16 mouse cellular contexts compared by ENCODE assay signal in genomic region chr5:21844676-21845075, GRCm38 (mm10). TPM values are rescaled to one million over a fixed set of nuclear protein-coding genes. Genes with fewer than 3 reads are reported as not detected.
DNase-seq lines count a peak whose midpoint lies in the region; ATAC-seq and TF ChIP-seq lines count a peak whose summit lies in the region.
"Had no signal": no experiment of that assay in that cellular context is flagged by ENCODE, and none has a peak within 500 bp of the region (broad histone marks: within the 10 kb centered on the region; RNA-seq: fewer than 3 reads in every experiment).

No protein-coding gene starts in this region.

- no peak overlapping the region for H3K4me3 ChIP-seq in heart, embryonic 12.5 days
- no peak overlapping the region for H3K4me3 ChIP-seq in liver, embryonic 14.5 days (ENCODE audit: insufficient read depth in 1 of 2, low read depth in 2 of 2, low read length in 2 of 2)
- H3K4me3 ChIP-seq in E14TG2a.4 (replicated peaks; ENCODE audit: low read length) = no peak overlapping the region
- H3K4me3 ChIP-seq: lung, embryonic 15.5 days; midbrain, embryonic 12.5 days; neural tube, embryonic 13.5 days had no signal

- no peak overlapping the region for H3K9ac ChIP-seq in heart, embryonic 12.5 days
- no peak overlapping the region for H3K9ac ChIP-seq in liver, embryonic 14.5 days (replicated peaks)
- H3K9ac ChIP-seq: lung, embryonic 15.5 days; midbrain, embryonic 12.5 days; neural tube, embryonic 13.5 days had no signal

- no peaks in the 10 kb centered on the region for H3K4me1 ChIP-seq in heart, embryonic 12.5 days (replicated peaks)
- peaks cover 0 to 4% of the 10 kb centered on the region in 2 experiments; a peak in 1 of 4 replicates for H3K4me1 ChIP-seq in liver, embryonic 14.5 days (replicated peaks; ENCODE audit: control insufficient read depth in 2 of 2, insufficient read depth in 2 of 2, low read length in 1 of 2)
- H3K4me1 ChIP-seq in E14TG2a.4 (replicated peaks; ENCODE audit: low read depth, low read length) = peaks cover 4% of the 10 kb centered on the region
- H3K4me1 ChIP-seq: lung, embryonic 15.5 days; midbrain, embryonic 12.5 days; neural tube, embryonic 13.5 days had no signal

- no peaks in the 10 kb centered on the region for H3K36me3 ChIP-seq in heart, embryonic 12.5 days
- no peaks in the 10 kb centered on the region for H3K36me3 ChIP-seq in liver, embryonic 14.5 days (replicated peaks; ENCODE audit: control insufficient read depth, insufficient read depth, low read depth)
- no peaks in the 10 kb centered on the region for H3K36me3 ChIP-seq in E14TG2a.4 (ENCODE audit: insufficient read depth, low read length)
- H3K36me3 ChIP-seq: lung, embryonic 15.5 days; midbrain, embryonic 12.5 days; neural tube, embryonic 13.5 days had no signal

- TF ChIP-seq CTCF in liver, embryonic 14.5 days (IDR thresholded peaks at IDR 0.05; ENCODE audit: low read depth) = peak; percentile 45
- peak; percentile 38 for TF ChIP-seq CTCF in E14TG2a.4 (conservative IDR thresholded peaks at IDR 0.05; ENCODE audit: low read length)

- TF ChIP-seq EP300 in liver, embryonic 14.5 days (IDR thresholded peaks at IDR 0.05; ENCODE audit: low read depth) = no peak

- ATAC-seq in heart, embryonic 12.5 days (ENCODE audit: insufficient number of reproducible peaks, low FRiP score) = no peak
- ATAC-seq in liver, embryonic 14.5 days (ENCODE audit: insufficient read depth) = no peak
- ATAC-seq: activated CD4-positive, CD25-positive, alpha-beta regulatory T cell, adult 4 months; hindbrain, embryonic 16.5 days had no signal

- 66% methylated on average over 4 of the region's 4 CpGs for WGBS in heart, embryonic 12.5 days
- 54% methylated on average over 4 of the region's 4 CpGs for WGBS in liver, embryonic 14.5 days (ENCODE audit: insufficient replicate concordance)

- H3K4me2 ChIP-seq in heart, embryonic 12.5 days = no peak overlapping the region
- no peak overlapping the region for H3K4me2 ChIP-seq in liver, embryonic 14.5 days (ENCODE audit: low read depth)
- H3K4me2 ChIP-seq: lung, embryonic 15.5 days; midbrain, embryonic 12.5 days; neural tube, embryonic 13.5 days had no signal

- DNase-seq in heart, adult 11 months = peak; percentile 1
- DNase-seq in liver, embryonic 14.5 days (ENCODE audit: low read depth in 3 of 3, low spot score in 3 of 3) = no peak
- DNase-seq in liver = no peak
- peak; percentile 18 for DNase-seq in induced T-regulatory cell, adult 2 months (ENCODE audit: low read depth)
- no peak for DNase-seq in spleen, adult 12 weeks (ENCODE audit: low spot score)
- DNase-seq in right cerebral cortex, postnatal 14 days = no peak
- DNase-seq: kidney, postnatal 4 days; thymus, postnatal 25 days had no signal

- H3K9me3 ChIP-seq in heart, embryonic 12.5 days (replicated peaks) = no peaks in the 10 kb centered on the region
- H3K9me3 ChIP-seq in liver, embryonic 14.5 days (ENCODE audit: control insufficient read depth, low read length) = no peaks in the 10 kb centered on the region
- peaks cover 15% of the 10 kb centered on the region for H3K9me3 ChIP-seq in E14TG2a.4 (ENCODE audit: low read length)
- H3K9me3 ChIP-seq: lung, embryonic 15.5 days; midbrain, embryonic 12.5 days; neural tube, embryonic 13.5 days had no signal

- no peak overlapping the region for H3K27ac ChIP-seq in heart, embryonic 12.5 days (ENCODE audit: poor library complexity, severe bottlenecking)
- no peak overlapping the region for H3K27ac ChIP-seq in liver, embryonic 14.5 days
- H3K27ac ChIP-seq: lung, embryonic 15.5 days; midbrain, embryonic 12.5 days; neural tube, embryonic 13.5 days had no signal

- no peaks in the 10 kb centered on the region for H3K27me3 ChIP-seq in heart, embryonic 12.5 days (replicated peaks)
- H3K27me3 ChIP-seq in liver, embryonic 14.5 days (ENCODE audit: control insufficient read depth, insufficient read depth, low read length) = no peaks in the 10 kb centered on the region
- no peaks in the 10 kb centered on the region for H3K27me3 ChIP-seq in E14TG2a.4 (ENCODE audit: insufficient read depth, low read length)
- H3K27me3 ChIP-seq: lung, embryonic 15.5 days; midbrain, embryonic 12.5 days; neural tube, embryonic 13.5 days had no signal

RNA-seq across cellular contexts. Expression of gene Slc26a5, which starts 20.7 kb away (rescaled TPM):
- not detected in 2 replicates for polyA plus RNA-seq in heart, embryonic 12.5 days (2016; fragmentation: Nextera tagmentation; extraction: Ambion mirVana)
- polyA plus RNA-seq in liver, embryonic 14.5 days (2012; rRNA removed) = not detected in 2 replicates
- not detected in 2 replicates for polyA plus RNA-seq in liver, embryonic 14.5 days (2014; fragmentation: Nextera tagmentation; extraction: Ambion mirVana)
- polyA plus RNA-seq: activated CD4-positive, CD25-positive, alpha-beta regulatory T cell, adult 4 months; lung, embryonic 15.5 days; neural tube, embryonic 13.5 days; stomach, embryonic 14.5 days had no signal

RNA-seq across cellular contexts. Expression of gene Psmc2, which starts 59.6 kb away (rescaled TPM):
- 151 and 157 TPM in 2 replicates for polyA plus RNA-seq in heart, embryonic 12.5 days (2016; fragmentation: Nextera tagmentation; extraction: Ambion mirVana)
- polyA plus RNA-seq in liver, embryonic 14.5 days (2012; rRNA removed) = 32.1 and 58.5 TPM in 2 replicates
- polyA plus RNA-seq in liver, embryonic 14.5 days (2014; fragmentation: Nextera tagmentation; extraction: Ambion mirVana) = 122 and 128 TPM in 2 replicates

RNA-seq across cellular contexts. Expression of gene Dnajc2, which starts 59.6 kb away (rescaled TPM):
- 63.0 and 63.6 TPM in 2 replicates for polyA plus RNA-seq in heart, embryonic 12.5 days (2016; fragmentation: Nextera tagmentation; extraction: Ambion mirVana)
- polyA plus RNA-seq in liver, embryonic 14.5 days (2012; rRNA removed) = 6.4 and 14.5 TPM in 2 replicates
- polyA plus RNA-seq in liver, embryonic 14.5 days (2014; fragmentation: Nextera tagmentation; extraction: Ambion mirVana) = 31.4 and 36.9 TPM in 2 replicates

Comparison
In these comparisons a context has a peak if more than half of its experiments do, and no peak if none do; other contexts are left out.
1. DNase-seq: peak in heart, adult 11 months (single experiment) and induced T-regulatory cell, adult 2 months (single experiment); none in liver, embryonic 14.5 days (0 of 3), liver (single experiment), spleen, adult 12 weeks (single experiment) and right cerebral cortex, postnatal 14 days (single experiment).